Mouse (Mus musculus): ENCODE results near the gene Znrf2. TPM values are rescaled to one million over a fixed set of nuclear protein-coding genes. Genes with fewer than 3 reads are reported as not detected.
A peak's percentile ranks its signal among the peaks of the same experiment; 100 is the strongest.

The Znrf2 gene
- polyA plus RNA-seq (2015; fragmentation: Nextera tagmentation; extraction: Ambion mirVana) = 3.8 and 5.1 TPM in 2 replicates

DNA sequence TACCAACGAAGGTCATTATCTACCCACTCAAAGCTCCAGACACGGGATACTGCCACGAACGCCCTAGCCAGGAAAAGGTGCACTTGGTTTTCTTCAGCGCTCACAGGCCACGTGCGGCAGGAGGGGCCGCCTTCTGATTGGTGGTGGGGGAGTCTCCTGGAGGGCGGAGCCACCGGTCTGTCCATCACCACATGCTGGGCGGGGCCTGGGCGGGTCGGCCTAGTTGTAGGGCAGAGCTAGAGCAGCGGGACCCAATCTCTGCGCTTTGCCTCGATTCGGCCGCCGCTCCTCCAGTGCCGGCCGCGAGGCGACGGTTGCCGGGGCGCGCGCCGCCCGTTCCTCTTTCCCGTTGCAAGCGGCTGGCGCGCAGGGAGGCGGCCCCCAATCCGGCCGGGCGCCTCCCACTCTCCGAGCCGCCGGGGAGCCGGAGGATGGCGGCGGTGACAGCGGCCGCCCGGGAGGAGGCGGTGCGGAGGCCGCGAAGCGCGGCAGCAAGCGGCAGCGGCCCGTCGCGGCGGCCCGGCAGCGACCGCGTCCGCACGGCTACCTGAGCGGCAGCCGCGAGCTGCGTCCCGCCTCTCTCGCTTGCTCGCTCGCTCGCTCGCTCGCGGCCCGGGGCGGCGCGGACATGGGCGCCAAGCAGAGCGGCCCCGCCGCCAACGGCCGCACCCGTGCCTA is at the start of gene Znrf2:
Gene Znrf2, plus strand, starts transcription at position 529 of the 678 bp plus-strand sequence.
- H3K9me3 ChIP-seq = no peaks in the 10 kb centered on the region
- peak within 1 kb of the TSS; percentile 92 for H3K4me3 ChIP-seq
- H3K4me2 ChIP-seq = peak within 1 kb of the TSS; percentile 59
- no peaks in the 10 kb centered on the region for H3K27me3 ChIP-seq
- H3K4me1 ChIP-seq (replicated peaks) = peaks cover 41% of the 10 kb centered on the region
- under 1% methylated on average over 81 of the region's 88 CpGs for WGBS
- H3K9ac ChIP-seq = peak within 1 kb of the TSS; percentile 94
- H3K36me3 ChIP-seq = no peaks in the 10 kb centered on the region
- ATAC-seq (ENCODE audit: low read depth) = peak; percentile 99
- peak within 1 kb of the TSS; percentile 97 for H3K27ac ChIP-seq (replicated peaks)

DNA sequence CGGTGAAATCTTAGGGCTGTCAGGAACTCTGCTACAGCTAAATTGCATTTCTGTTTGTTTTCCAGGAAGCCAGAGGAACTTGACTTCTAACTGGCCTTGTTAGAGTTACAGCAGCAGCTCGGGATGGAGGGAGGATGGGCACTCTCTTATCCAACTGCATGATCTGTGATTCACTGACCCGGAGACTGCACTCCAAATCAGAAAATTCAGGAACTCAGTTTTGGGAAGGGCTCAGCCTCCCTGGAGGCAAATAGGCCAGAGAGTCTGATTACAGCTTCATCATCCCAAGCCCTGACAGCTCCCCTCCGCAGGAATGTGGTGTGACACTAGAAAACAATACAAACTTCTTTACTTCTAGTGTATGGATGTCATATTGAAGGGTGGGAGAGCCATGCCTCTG is 49.0 kb upstream of the Znrf2 start:
- Histone ChIP-seq H3K27me3 (peaks cover 5% of the 10 kb centered on the region; the same call in 1 of the 2 replicates), H3K27ac (replicated peaks) (no peak overlapping the region), H3K4me3 (no peak overlapping the region), H3K36me3 (no peaks in the 10 kb centered on the region), H3K4me1 (replicated peaks) (no peaks in the 10 kb centered on the region), H3K9ac (no peak overlapping the region), H3K4me2 (no peak overlapping the region), H3K9me3 (no peaks in the 10 kb centered on the region)
- WGBS = 61% methylated on average over 4 of the region's 4 CpGs
- ATAC-seq (ENCODE audit: low read depth) = no peak

DNA sequence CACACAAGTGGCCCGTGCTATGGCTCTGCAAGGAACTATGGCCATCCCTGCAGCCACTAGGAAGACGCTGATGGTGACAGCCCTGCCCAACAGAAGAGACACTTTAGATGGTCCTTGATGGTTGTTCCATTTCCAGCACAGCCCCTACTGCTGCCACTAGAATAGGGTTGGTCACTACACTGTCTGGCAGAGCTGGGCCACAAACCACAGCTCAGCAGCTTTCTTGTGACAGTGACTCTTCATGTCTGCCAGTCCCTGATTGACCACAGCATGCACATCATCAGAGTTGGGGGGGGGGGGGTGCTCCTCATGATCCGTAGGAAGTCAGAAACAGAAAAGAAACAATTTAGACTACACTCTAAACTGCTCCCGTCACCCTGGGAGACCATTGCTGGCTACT is 46.0 kb upstream of the Znrf2 start:
- H3K36me3 ChIP-seq = no peaks in the 10 kb centered on the region
- H3K27me3 ChIP-seq = no peaks in the 10 kb centered on the region
- H3K27ac ChIP-seq (replicated peaks) = no peak overlapping the region
- no peak for ATAC-seq (ENCODE audit: low read depth)
- H3K9me3 ChIP-seq = no peaks in the 10 kb centered on the region
- no peak overlapping the region for H3K4me3 ChIP-seq
- no peaks in the 10 kb centered on the region for H3K4me1 ChIP-seq (replicated peaks)
- WGBS = 78% methylated on average over 4 of the region's 4 CpGs
- no peak overlapping the region for H3K4me2 ChIP-seq
- H3K9ac ChIP-seq = no peak overlapping the region

DNA sequence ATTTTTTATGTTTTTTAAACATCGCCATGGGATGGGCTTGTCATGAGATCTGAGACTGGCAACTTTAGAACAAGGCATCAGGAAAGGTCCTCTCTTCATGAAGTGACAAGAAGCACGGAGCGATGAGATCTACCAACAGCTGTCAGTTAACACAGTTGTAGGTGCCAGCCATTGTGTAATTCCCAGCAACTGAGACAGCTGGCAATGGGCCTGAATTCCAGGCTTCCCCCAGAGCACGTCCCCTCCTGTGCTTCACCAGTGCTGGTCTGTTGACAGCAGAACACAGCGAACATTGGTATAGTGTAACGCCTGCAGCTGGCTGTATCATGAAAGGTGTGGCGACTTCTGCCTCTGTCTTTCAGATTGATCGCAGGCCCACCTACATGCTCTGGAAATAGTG is 45.5 kb upstream of the Znrf2 start:
- 78% methylated on average over 8 of the region's 8 CpGs for WGBS

DNA sequence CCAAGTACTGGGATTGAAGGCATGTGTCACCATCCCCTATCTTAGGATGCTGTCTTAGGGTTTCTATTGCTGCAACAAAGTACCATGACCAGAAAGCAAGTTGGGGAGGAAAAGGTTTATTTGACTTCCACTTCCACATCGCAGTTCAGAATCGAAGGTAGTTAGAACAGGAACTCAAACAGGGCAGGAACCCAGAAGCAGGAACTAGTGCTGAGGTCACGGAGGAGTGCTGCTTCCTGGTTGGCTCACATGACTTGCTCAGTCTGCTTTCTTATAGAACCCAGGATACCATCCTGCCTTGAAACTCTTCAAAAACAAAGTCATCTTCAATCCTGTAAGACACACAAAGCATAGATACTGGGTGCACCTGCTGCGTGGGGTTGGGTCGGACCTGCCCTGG is 44.6 kb upstream of the Znrf2 start:
- Histone ChIP-seq H3K4me1 (replicated peaks) (no peaks in the 10 kb centered on the region), H3K4me2 (no peak overlapping the region), H3K4me3 (no peak overlapping the region), H3K9me3 (no peaks in the 10 kb centered on the region), H3K9ac (no peak overlapping the region), H3K27ac (replicated peaks) (no peak overlapping the region), H3K36me3 (no peaks in the 10 kb centered on the region), H3K27me3 (no peaks in the 10 kb centered on the region)
- ATAC-seq (ENCODE audit: low read depth) = no peak
- 94% methylated on average over 5 of the region's 5 CpGs for WGBS

More for the DNA sequence above, 45.5 kb upstream of the Znrf2 start:
- Histone ChIP-seq H3K27me3 (no peaks in the 10 kb centered on the region), H3K4me1 (replicated peaks) (no peaks in the 10 kb centered on the region), H3K4me3 (no peak overlapping the region), H3K9ac (no peak overlapping the region), H3K4me2 (no peak overlapping the region), H3K27ac (replicated peaks) (no peak overlapping the region), H3K36me3 (no peaks in the 10 kb centered on the region), H3K9me3 (no peaks in the 10 kb centered on the region)
- no peak for ATAC-seq (ENCODE audit: low read depth)

DNA sequence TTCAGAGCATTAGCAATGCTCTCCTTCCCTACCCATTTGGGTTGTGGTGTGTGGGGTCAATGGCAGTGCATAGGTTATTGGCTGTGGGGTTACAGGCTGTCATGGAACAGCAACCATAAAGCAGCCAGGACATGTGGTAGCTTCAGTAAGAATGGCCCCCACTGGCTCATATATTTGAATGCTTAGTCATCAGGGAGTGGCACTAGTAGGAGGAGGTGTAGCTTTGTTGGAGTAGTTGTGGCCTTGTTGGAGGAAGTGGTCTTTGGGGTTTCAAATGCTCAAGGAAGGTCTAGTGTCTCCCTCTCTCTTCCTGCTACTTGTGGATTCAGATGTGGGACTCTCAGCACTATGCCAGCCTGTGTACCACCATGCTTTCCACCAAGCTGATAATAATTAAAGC is 41.0 kb upstream of the Znrf2 start:
- peaks cover 10% of the 10 kb centered on the region for H3K4me1 ChIP-seq (replicated peaks)
- no peak overlapping the region for H3K4me2 ChIP-seq
- H3K27me3 ChIP-seq = no peaks in the 10 kb centered on the region
- H3K4me3 ChIP-seq = no peak overlapping the region
- no peak overlapping the region for H3K27ac ChIP-seq (replicated peaks)
- H3K36me3 ChIP-seq = no peaks in the 10 kb centered on the region
- ATAC-seq (ENCODE audit: low read depth) = no peak
- H3K9me3 ChIP-seq = no peaks in the 10 kb centered on the region
- no peak overlapping the region for H3K9ac ChIP-seq

DNA sequence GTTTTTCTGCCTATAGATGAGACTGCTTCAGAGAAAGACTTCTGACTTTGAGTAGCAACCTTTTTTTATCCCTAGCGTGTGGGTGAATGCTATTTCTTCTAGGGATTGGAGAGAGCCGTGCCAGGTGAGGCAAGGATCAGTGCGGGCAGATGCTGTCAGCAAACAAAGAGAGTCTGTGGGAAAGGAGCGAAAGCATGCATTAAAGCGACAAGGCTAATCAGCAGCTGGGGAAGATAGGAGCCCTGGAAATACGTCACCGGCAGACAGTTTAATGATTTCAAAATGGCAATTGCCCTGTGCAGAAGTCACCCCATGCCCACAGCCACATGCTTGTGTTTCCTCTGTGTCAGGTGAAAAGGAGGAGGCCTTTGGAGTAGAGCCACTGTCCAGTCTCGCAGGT is 39.1 kb upstream of the Znrf2 start:
- peak overlapping the region; percentile 73 for H3K27ac ChIP-seq (replicated peaks)
- no peaks in the 10 kb centered on the region for H3K9me3 ChIP-seq
- peaks cover 18% of the 10 kb centered on the region for H3K4me1 ChIP-seq (replicated peaks)
- no peaks in the 10 kb centered on the region for H3K27me3 ChIP-seq
- 28% methylated on average over 8 of the region's 8 CpGs for WGBS
- no peak overlapping the region for H3K4me3 ChIP-seq
- peak; percentile 27; the same call in 1 of the 2 replicates for ATAC-seq (ENCODE audit: low read depth)
- H3K9ac ChIP-seq = peak overlapping the region; percentile 45
- no peaks in the 10 kb centered on the region for H3K36me3 ChIP-seq
- H3K4me2 ChIP-seq = peak overlapping the region; percentile 21; the same call in 1 of the 2 replicates

DNA sequence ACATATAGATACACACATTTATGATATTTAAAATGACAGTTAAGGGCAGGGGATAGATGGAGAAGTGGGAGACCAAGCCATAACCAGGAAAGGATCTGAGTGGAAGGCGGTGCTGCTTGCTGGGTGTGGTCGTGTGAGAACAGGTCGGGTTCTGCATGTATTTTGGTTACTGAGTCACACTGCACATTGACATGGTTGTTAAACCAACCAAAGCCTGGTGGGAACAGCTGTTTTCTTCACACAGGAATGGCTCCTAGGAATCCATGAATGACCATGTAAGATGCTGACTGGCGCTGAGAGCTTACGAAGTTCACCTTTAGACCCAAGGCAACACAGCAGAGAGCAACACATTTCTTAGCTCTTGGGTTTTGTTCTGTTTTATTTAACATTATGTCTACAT is 36.7 kb upstream of the Znrf2 start:
- Histone ChIP-seq H3K9ac (no peak overlapping the region), H3K9me3 (no peaks in the 10 kb centered on the region), H3K4me1 (replicated peaks) (peaks cover 19% of the 10 kb centered on the region), H3K27ac (replicated peaks) (no peak overlapping the region), H3K4me3 (no peak overlapping the region), H3K4me2 (no peak overlapping the region), H3K27me3 (no peaks in the 10 kb centered on the region), H3K36me3 (no peaks in the 10 kb centered on the region)
- ATAC-seq (ENCODE audit: low read depth) = no peak
- WGBS = 80% methylated on average over 5 of the region's 5 CpGs

DNA sequence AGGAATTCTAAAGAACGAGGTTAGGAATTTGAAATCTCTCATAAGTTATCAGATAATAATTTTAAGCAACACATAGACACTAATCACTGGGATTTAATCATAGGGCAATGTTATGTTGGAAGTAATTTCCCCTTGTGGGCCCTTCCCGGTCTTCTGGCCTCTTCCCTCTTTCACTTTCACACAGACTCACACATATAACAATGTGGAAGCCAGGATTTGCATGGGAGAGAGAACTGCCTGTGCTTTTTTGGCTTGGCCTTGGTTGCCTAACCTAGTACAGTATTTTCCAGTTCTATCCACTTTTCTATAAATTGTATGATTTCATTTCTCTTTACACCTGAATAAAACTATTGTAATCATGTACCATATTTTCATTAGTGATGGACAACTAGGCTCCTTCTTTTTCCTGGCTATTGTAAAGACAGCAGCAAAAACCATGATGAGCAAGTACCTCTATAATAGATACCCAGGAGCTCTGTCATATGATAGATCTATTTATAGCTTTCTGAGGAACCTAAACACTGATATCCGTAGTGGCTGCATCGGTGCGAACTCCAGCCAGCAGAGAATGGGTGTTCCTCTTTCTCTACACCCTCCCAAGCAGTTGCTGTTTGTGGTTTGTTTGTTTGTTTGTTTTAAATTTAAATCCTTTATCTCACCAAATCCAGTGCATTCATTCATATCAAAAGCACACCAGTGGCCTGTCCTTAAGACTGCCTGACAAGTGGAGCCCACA is 36.0 kb upstream of the Znrf2 start:
- Histone ChIP-seq H3K4me2 (no peak overlapping the region), H3K9ac (no peak overlapping the region), H3K9me3 (no peaks in the 10 kb centered on the region), H3K4me3 (no peak overlapping the region), H3K27ac (replicated peaks) (no peak overlapping the region), H3K36me3 (no peaks in the 10 kb centered on the region), H3K27me3 (no peaks in the 10 kb centered on the region), H3K4me1 (replicated peaks) (peaks cover 26% of the 10 kb centered on the region)
- no peak for ATAC-seq (ENCODE audit: low read depth)
- 80% methylated on average over 5 of the region's 5 CpGs for WGBS

DNA sequence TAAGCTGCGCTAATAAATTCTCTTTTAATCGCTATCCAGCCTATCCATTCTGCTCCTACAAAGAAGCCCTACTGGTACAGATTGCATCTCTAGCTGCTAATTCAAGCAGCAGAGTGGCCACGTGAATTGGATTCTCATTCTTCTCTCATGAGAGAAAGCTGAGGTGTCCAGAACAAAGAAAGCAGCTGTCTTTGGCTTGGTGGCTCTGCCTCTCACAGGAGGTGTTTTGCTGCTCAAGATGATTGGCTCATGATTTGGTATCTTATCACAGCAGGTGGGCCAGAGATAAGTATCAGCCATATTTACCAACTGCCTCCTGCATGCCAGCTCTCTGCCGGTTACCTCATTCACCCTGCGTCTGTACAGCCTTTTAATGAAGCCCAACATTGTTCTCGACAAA is 34.8 kb upstream of the Znrf2 start:
- Histone ChIP-seq H3K36me3 (no peaks in the 10 kb centered on the region), H3K27ac (replicated peaks) (peak overlapping the region; percentile 39), H3K9ac (0 out of 2 replicates have a peak overlapping the region, but pooled peaks have one; percentile 1), H3K4me2 (no peak overlapping the region), H3K27me3 (no peaks in the 10 kb centered on the region), H3K4me1 (replicated peaks) (peaks cover 26% of the 10 kb centered on the region), H3K4me3 (no peak overlapping the region), H3K9me3 (no peaks in the 10 kb centered on the region)
- 34% methylated on average over 6 of the region's 6 CpGs for WGBS
- no peak for ATAC-seq (ENCODE audit: low read depth)

DNA sequence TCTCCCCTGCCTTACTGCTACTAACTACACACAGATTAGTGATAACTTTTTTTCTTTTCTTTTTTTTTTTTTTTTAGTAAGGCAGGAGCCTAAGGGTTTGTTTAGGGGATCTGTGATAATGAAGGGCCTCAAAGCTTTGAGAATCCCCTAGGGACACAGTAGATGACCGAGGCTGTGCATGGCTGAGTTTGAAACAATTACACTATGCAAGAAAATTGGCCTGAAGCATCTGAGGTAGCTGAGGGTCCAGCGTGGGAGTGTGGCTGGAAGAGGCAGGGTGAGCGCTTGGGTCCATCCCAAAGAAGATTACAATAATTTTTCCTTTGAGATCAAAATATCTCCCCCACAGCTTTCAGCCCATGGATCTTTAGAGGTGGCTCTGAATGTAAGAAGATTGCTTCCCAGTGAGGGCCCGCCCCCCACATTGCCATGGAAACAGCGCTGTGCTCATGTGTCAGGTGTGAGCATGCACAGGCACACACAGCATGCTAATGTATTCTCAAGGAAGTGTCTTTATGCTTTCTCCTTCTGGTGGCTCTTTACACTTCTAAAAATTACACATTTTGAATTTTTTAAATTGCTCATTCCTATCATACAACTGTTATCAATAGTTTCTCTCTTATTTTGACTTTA is 31.5 kb upstream of the Znrf2 start:
- Histone ChIP-seq H3K36me3 (no peaks in the 10 kb centered on the region), H3K4me3 (no peak overlapping the region), H3K27me3 (no peaks in the 10 kb centered on the region), H3K4me1 (replicated peaks) (peaks cover 16% of the 10 kb centered on the region), H3K4me2 (no peak overlapping the region), H3K27ac (replicated peaks) (0 out of 2 replicates have a peak overlapping the region, but pooled peaks have one; percentile 38), H3K9ac (no peak overlapping the region), H3K9me3 (no peaks in the 10 kb centered on the region)
- 55% methylated on average over 5 of the region's 5 CpGs for WGBS
- peak; percentile 82; the same call in 1 of the 2 replicates for ATAC-seq (ENCODE audit: low read depth)

DNA sequence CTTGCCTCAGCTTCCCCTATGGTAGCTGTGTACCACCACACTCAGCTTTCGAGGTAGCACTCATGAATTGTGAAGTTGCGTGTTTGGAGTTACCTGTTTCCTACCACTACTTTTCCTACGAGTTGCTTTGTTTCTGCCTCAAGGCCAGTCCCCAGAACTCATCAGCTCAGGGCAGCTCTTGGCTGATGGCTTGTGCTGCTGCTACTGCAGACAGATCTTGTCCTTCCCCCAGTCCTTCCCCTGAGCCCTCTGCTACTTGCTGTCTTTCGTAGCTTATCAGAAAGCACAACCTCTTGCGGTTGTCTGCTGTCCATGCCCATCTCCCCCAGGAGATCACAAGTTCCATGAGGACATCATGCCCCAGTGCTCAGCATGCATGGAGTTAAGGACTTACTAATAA is 29.9 kb upstream of the Znrf2 start:
- H3K27me3 ChIP-seq = no peaks in the 10 kb centered on the region
- H3K9ac ChIP-seq = no peak overlapping the region
- whole genome bisulfite sequencing = 91% methylated on average over 5 of the region's 5 CpGs
- no peak for ATAC-seq (ENCODE audit: low read depth)
- H3K36me3 ChIP-seq = no peaks in the 10 kb centered on the region
- H3K4me3 ChIP-seq = no peak overlapping the region
- H3K4me2 ChIP-seq = no peak overlapping the region
- H3K9me3 ChIP-seq = no peaks in the 10 kb centered on the region
- no peak overlapping the region for H3K27ac ChIP-seq (replicated peaks)
- H3K4me1 ChIP-seq (replicated peaks) = peaks cover 13% of the 10 kb centered on the region

All from neural tube, embryonic 13.5 days (tissue).